Mouse (Mus musculus): Measurements from ENCODE around the gene Smarce1. TPM values are rescaled to one million over a fixed set of nuclear protein-coding genes. Genes with fewer than 3 reads are reported as not detected.

Smarce1 gene
- polyA plus RNA-seq, 1 experiment from 2014 or later: 270 TPM

- Histone ChIP-seq H3K9me3 (replicated peaks; ENCODE audit: control insufficient read depth, low read length, poor library complexity, severe bottlenecking) (no peaks in the 10 kb centered on the region), H3K27ac (ENCODE audit: low read length) (no peak overlapping the region), H3K9ac (ENCODE audit: low read depth, low read length) (no peak overlapping the region), H3K4me3 (ENCODE audit: low read depth, low read length) (no peak overlapping the region), H3K4me1 (ENCODE audit: control insufficient read depth, insufficient read depth, low read length) (no peaks in the 10 kb centered on the region), H3K4me2 (ENCODE audit: low read length) (no peak overlapping the region), H3K36me3 (ENCODE audit: control insufficient read depth, insufficient read depth, low read length) (no peaks in the 10 kb centered on the region), H3K27me3 (ENCODE audit: control insufficient read depth, insufficient read depth, low read depth, low read length) (no peaks in the 10 kb centered on the region)
- no peak for ATAC-seq
- WGBS: 76% methylated on average over 2 of the region's 2 CpGs
These were observed 44.0 kb downstream of the Smarce1 start for GRCm38 (mm10) chr11:99186836-99187235.

DNA sequence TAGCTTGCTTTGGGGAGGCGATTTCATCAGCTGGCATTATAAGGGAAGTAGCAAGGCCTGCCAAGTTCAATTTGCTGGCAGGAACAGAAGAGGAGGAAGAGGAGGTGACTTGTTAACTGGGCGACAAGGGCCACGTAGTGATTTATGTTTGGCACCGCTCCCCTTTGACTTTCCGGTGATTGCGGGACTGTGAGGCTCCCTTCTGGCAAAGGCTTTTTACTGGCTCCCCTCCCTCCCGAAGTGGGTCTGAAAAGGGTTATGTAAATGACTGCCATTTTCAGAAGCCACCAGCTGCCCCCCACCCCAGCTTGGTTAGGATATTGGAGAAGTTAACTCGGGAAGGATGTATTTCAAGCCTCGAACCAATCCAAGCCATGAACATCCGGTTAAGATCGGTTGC is 48.2 kb downstream of the Smarce1 start:
- H3K4me3 ChIP-seq (ENCODE audit: low read depth, low read length): no peak overlapping the region

GRCm38 (mm10) chr11:99180071-99180470 is 50.7 kb downstream of the Smarce1 start:
- no peaks in the 10 kb centered on the region for H3K4me1 ChIP-seq (ENCODE audit: control insufficient read depth, insufficient read depth, low read length)
- no peaks in the 10 kb centered on the region for H3K27me3 ChIP-seq (ENCODE audit: control insufficient read depth, insufficient read depth, low read depth, low read length)
- ATAC-seq: no peak
- H3K9me3 ChIP-seq (replicated peaks; ENCODE audit: control insufficient read depth, low read length, poor library complexity, severe bottlenecking): no peaks in the 10 kb centered on the region
- WGBS: 87% methylated on average over 5 of the region's 5 CpGs
- H3K4me2 ChIP-seq (ENCODE audit: low read length): no peak overlapping the region
- H3K4me3 ChIP-seq (ENCODE audit: low read depth, low read length): no peak overlapping the region
- H3K36me3 ChIP-seq (ENCODE audit: control insufficient read depth, insufficient read depth, low read length): no peaks in the 10 kb centered on the region
- H3K9ac ChIP-seq (ENCODE audit: low read depth, low read length): no peak overlapping the region
- no peak overlapping the region for H3K27ac ChIP-seq (ENCODE audit: low read length)

More for the DNA sequence above, 48.2 kb downstream of the Smarce1 start:
- Histone ChIP-seq H3K9ac (ENCODE audit: low read depth, low read length) (no peak overlapping the region), H3K9me3 (replicated peaks; ENCODE audit: control insufficient read depth, low read length, poor library complexity, severe bottlenecking) (no peaks in the 10 kb centered on the region), H3K36me3 (ENCODE audit: control insufficient read depth, insufficient read depth, low read length) (no peaks in the 10 kb centered on the region), H3K4me1 (ENCODE audit: control insufficient read depth, insufficient read depth, low read length) (no peaks in the 10 kb centered on the region), H3K27ac (ENCODE audit: low read length) (no peak overlapping the region), H3K27me3 (ENCODE audit: control insufficient read depth, insufficient read depth, low read depth, low read length) (no peaks in the 10 kb centered on the region), H3K4me2 (ENCODE audit: low read length) (no peak overlapping the region)
- WGBS: 79% methylated on average over 11 of the region's 11 CpGs
- no peak for ATAC-seq

- 96% methylated on average over 1 of the region's 3 CpGs for WGBS
- ATAC-seq: no peak
- H3K9ac ChIP-seq (ENCODE audit: low read depth, low read length): no peak overlapping the region
These were observed 53.0 kb downstream of the Smarce1 start for GRCm38 (mm10) chr11:99177925-99178198.

DNA sequence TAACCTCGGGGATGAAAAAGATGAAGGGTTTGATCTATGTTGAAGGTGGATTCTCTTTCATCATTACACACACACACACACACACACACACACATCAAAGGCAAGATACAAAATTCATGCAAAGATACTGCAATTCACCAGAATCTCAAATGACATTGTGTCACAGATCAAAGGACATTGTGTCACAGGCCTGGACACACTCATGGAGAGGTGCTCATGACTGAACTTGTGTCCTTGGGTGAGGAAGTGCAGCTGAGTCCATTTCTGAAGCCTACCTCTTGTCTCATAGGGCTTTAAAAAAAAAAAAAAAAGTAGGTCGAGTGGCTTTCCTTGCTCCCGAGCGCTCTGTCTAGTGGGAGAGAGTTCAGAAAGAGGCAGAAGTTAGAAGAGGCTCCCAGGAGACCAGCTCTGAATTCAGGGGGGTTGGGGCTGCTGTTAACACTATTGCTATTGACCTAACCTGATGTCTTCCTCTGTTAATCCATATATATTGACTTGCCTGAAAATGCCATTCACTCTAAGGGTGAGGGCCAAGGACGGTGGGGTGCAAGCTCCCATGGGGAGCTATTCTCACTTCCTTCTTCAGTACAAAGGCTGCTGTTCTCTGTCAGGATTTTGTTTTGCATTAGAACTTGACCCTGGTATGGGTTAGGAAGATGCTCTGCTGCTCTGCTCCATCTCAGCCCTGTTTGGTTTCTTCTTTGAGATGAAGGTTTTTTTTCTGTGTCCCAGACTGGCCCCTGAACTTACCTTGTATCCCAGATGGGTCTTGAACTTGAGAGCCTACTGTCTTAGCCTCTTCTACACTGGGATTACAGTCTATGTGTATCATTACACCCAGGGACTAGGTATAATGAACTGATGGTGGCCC is 53.5 kb downstream of the Smarce1 start:
- Histone ChIP-seq H3K27ac (ENCODE audit: low read length) (no peak overlapping the region), H3K4me1 (ENCODE audit: control insufficient read depth, insufficient read depth, low read length) (no peaks in the 10 kb centered on the region), H3K4me2 (ENCODE audit: low read length) (no peak overlapping the region), H3K4me3 (ENCODE audit: low read depth, low read length) (no peak overlapping the region), H3K36me3 (ENCODE audit: control insufficient read depth, insufficient read depth, low read length) (no peaks in the 10 kb centered on the region), H3K9me3 (replicated peaks; ENCODE audit: control insufficient read depth, low read length, poor library complexity, severe bottlenecking) (no peaks in the 10 kb centered on the region), H3K27me3 (ENCODE audit: control insufficient read depth, insufficient read depth, low read depth, low read length) (no peaks in the 10 kb centered on the region), H3K9ac (ENCODE audit: low read depth, low read length) (no peak overlapping the region)
- no peak for ATAC-seq
- WGBS: 77% methylated on average over 5 of the region's 5 CpGs

More at GRCm38 (mm10) chr11:99177925-99178198, 53.0 kb downstream of the Smarce1 start:
- Histone ChIP-seq H3K9me3 (replicated peaks; ENCODE audit: control insufficient read depth, low read length, poor library complexity, severe bottlenecking) (no peaks in the 10 kb centered on the region), H3K27me3 (ENCODE audit: control insufficient read depth, insufficient read depth, low read depth, low read length) (no peaks in the 10 kb centered on the region), H3K4me3 (ENCODE audit: low read depth, low read length) (no peak overlapping the region), H3K27ac (ENCODE audit: low read length) (no peak overlapping the region), H3K36me3 (ENCODE audit: control insufficient read depth, insufficient read depth, low read length) (no peaks in the 10 kb centered on the region), H3K4me2 (ENCODE audit: low read length) (no peak overlapping the region), H3K4me1 (ENCODE audit: control insufficient read depth, insufficient read depth, low read length) (no peaks in the 10 kb centered on the region)

DNA sequence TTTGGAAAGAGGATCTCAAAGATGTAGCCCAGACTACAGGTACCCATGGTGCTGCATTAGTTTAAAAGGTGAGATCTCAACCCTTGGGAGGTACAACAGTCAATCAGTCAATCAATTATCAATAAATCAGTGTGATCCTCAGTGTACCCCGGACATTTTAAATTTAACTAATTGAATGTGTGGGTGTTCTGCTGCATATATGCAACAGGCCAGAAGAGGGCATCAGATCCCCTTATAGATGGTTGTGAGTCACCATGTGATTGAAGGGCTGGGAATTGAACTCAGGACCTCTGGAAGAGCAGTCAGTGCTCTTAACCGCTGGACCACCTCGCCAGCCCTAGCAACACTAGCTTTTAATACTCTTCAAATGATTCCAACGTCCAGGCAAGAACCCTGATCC is 58.8 kb downstream of the Smarce1 start:
- Histone ChIP-seq H3K9ac (ENCODE audit: low read depth, low read length) (no peak overlapping the region), H3K4me3 (ENCODE audit: low read depth, low read length) (no peak overlapping the region), H3K9me3 (replicated peaks; ENCODE audit: control insufficient read depth, low read length, poor library complexity, severe bottlenecking) (no peaks in the 10 kb centered on the region), H3K36me3 (ENCODE audit: control insufficient read depth, insufficient read depth, low read length) (no peaks in the 10 kb centered on the region), H3K4me2 (ENCODE audit: low read length) (no peak overlapping the region), H3K4me1 (ENCODE audit: control insufficient read depth, insufficient read depth, low read length) (no peaks in the 10 kb centered on the region), H3K27me3 (ENCODE audit: control insufficient read depth, insufficient read depth, low read depth, low read length) (no peaks in the 10 kb centered on the region), H3K27ac (ENCODE audit: low read length) (no peak overlapping the region)
- ATAC-seq: no peak
- 86% methylated on average over 4 of the region's 4 CpGs for WGBS

GRCm38 (mm10) chr11:99171442-99171841 is 59.4 kb downstream of the Smarce1 start:
- H3K9ac ChIP-seq (ENCODE audit: low read depth, low read length): no peak overlapping the region
- H3K9me3 ChIP-seq (replicated peaks; ENCODE audit: control insufficient read depth, low read length, poor library complexity, severe bottlenecking): no peaks in the 10 kb centered on the region
- no peaks in the 10 kb centered on the region for H3K36me3 ChIP-seq (ENCODE audit: control insufficient read depth, insufficient read depth, low read length)
- 72% methylated on average over 2 of the region's 2 CpGs for WGBS
- H3K27ac ChIP-seq (ENCODE audit: low read length): no peak overlapping the region
- no peak overlapping the region for H3K4me2 ChIP-seq (ENCODE audit: low read length)
- no peaks in the 10 kb centered on the region for H3K4me1 ChIP-seq (ENCODE audit: control insufficient read depth, insufficient read depth, low read length)
- no peaks in the 10 kb centered on the region for H3K27me3 ChIP-seq (ENCODE audit: control insufficient read depth, insufficient read depth, low read depth, low read length)
- no peak for ATAC-seq
- H3K4me3 ChIP-seq (ENCODE audit: low read depth, low read length): no peak overlapping the region

DNA sequence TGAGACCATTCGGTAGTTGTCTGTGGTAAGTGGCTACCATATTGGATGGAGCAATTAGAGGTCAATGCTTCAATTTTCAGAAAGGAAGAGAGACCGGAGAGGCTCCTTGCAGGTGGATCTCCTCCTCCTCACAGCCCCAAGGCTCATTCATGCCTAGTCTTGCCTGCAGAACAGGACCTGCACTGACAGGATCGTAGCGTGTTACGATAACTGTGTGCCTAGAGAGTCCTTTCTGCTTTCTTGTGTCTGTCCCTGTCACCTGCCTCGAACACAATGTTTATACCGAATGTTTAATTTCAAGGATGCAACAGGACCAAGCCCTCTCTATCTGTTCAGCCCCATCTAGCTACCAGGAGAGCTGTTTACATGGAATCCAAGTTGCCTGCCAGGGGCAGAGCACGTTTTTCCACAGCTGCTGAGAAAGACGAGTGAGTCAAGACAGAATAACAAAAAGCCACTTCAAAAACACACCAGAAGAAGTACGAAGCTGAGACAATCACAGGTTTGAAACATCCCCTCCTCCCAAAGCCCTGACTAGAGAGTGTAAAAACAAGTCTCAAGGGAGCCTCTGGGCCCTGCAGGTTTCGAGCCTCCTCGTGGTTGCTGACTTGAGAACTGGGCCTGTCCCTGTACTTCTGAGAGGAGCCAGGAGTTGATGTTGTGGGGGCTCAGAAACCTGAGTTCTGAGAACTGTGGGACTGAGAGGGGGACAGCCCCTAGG is 60.1 kb downstream of the Smarce1 start:
- no peaks in the 10 kb centered on the region for H3K27me3 ChIP-seq (ENCODE audit: control insufficient read depth, insufficient read depth, low read depth, low read length)
- no peaks in the 10 kb centered on the region for H3K4me1 ChIP-seq (ENCODE audit: control insufficient read depth, insufficient read depth, low read length)
- H3K36me3 ChIP-seq (ENCODE audit: control insufficient read depth, insufficient read depth, low read length): no peaks in the 10 kb centered on the region
- H3K9ac ChIP-seq (ENCODE audit: low read depth, low read length): no peak overlapping the region
- H3K27ac ChIP-seq (ENCODE audit: low read length): no peak overlapping the region
- no peak overlapping the region for H3K4me2 ChIP-seq (ENCODE audit: low read length)
- no peak overlapping the region for H3K4me3 ChIP-seq (ENCODE audit: low read depth, low read length)
- H3K9me3 ChIP-seq (replicated peaks; ENCODE audit: control insufficient read depth, low read length, poor library complexity, severe bottlenecking): no peaks in the 10 kb centered on the region
- ATAC-seq: no peak
- 82% methylated on average over 12 of the region's 12 CpGs for WGBS

GRCm38 (mm10) chr11:99170005-99170404 is 60.8 kb downstream of the Smarce1 start:
- 93% methylated on average over 6 of the region's 6 CpGs for WGBS
- Histone ChIP-seq H3K9me3 (replicated peaks; ENCODE audit: control insufficient read depth, low read length, poor library complexity, severe bottlenecking) (no peaks in the 10 kb centered on the region), H3K36me3 (ENCODE audit: control insufficient read depth, insufficient read depth, low read length) (no peaks in the 10 kb centered on the region), H3K4me2 (ENCODE audit: low read length) (no peak overlapping the region), H3K4me3 (ENCODE audit: low read depth, low read length) (no peak overlapping the region), H3K9ac (ENCODE audit: low read depth, low read length) (no peak overlapping the region), H3K27me3 (ENCODE audit: control insufficient read depth, insufficient read depth, low read depth, low read length) (no peaks in the 10 kb centered on the region), H3K4me1 (ENCODE audit: control insufficient read depth, insufficient read depth, low read length) (no peaks in the 10 kb centered on the region), H3K27ac (ENCODE audit: low read length) (no peak overlapping the region)
- ATAC-seq: no peak
